Mouse (Mus musculus) liver, embryonic 14.5 days (tissue): ENCODE data around the gene Corin.

Experiments used
- CTCF ChIP-seq: IDR thresholded peaks from 2 replicates; pipeline ENCODE4 v1.5.1; 2016; ENCODE audit warnings: antibody characterized with exemption, low read depth, control low read depth
- EP300 ChIP-seq: IDR thresholded peaks from 2 replicates; pipeline ENCODE4 v1.6.1; 2016; ENCODE audit warnings: antibody characterized with exemption, low read depth

- TF ChIP-seq CTCF = no peak
- no peak for TF ChIP-seq EP300
Observed at GRCm38 (mm10) chr5:72431856-72432255, 72.4 kb downstream of the Corin start.
